Mouse (Mus musculus) right cerebral cortex, postnatal 36 days (tissue): ENCODE data around the gene Arf6.

ENCODE experiments used
- DNase-seq, 2 experiments: peaks; one replicate each; pipeline ENCODE4 v3.0.0; 2022; ENCODE audit warnings: low spot score in 2 of 2, mixed read lengths in 1 of 2

Arf6 gene

DNA sequence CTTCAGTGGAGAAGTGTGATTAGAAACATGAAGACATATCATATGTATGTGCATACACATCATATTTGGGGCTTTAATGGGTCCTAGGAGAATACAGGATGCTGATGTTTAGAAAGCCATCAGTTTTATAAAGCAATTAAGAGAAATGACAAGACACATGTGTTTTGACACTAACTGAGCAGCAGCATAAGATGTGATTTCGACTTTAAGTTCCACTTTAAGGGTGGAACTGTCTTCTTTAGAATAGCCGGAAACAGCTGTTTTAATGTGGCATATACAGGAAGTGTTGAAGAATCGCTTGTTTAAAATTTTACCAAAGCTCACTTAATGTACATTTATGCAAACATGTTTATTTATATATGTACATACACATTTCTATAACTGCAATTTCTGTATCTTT, 41.4 kb downstream of the Arf6 start:
- DNase-seq, result no peak

DNA sequence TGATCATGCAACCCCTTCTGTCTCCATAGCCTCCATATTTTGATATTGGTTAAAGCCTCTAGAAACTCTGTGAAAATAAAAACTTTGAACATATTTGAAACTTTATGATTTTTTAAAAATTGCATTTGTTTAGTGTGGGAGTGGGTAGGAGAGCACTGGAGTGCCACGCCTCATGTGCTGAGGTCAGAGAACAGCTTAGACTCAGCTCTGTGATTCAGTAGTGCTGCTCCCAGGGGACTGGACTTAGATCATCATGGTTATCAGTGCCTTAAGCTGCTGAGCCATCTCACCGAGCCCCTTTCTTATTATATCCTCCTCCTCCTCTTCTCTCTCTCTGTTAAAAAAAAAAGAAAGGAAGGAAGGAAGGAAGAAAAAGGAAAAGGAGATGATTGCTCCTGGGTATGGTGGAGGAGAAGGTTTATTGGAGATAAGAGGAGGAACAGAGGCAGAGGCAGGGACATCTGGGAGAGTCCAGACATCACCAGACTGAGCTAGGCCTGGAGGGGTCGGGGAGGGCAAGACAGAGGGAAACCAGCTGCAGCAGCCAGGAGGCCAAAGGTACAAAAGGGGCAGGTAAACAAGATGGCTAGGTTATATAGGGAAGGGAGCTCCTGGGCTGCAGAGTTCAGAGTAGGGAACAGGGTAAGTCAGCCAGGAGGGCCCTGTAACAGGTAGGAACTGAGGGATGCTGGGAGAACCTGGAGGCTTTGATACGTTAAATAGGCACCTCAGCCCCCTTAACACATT, 43.0 kb downstream of the Arf6 start:
- DNase-seq, result no peak

DNA sequence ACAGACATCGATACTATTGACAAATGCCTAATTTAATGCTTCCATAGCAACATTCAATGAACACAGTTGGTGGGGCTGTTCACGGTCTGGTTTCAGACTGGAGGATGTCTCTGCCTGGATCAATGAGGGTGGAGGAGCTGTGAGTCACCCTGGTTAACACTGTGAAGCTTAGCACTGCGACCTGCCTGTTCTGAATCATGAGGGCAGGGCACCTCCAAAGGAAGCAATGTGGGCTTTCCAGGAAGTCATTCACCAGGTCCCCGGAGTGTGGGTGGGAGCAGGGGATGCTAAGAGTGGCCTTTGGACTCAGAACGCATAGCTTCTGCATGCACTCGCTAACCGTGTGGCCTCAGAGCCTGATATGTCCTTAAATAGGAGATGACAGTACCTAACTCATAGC, 44.8 kb downstream of the Arf6 start:
- no peak for DNase-seq

DNA sequence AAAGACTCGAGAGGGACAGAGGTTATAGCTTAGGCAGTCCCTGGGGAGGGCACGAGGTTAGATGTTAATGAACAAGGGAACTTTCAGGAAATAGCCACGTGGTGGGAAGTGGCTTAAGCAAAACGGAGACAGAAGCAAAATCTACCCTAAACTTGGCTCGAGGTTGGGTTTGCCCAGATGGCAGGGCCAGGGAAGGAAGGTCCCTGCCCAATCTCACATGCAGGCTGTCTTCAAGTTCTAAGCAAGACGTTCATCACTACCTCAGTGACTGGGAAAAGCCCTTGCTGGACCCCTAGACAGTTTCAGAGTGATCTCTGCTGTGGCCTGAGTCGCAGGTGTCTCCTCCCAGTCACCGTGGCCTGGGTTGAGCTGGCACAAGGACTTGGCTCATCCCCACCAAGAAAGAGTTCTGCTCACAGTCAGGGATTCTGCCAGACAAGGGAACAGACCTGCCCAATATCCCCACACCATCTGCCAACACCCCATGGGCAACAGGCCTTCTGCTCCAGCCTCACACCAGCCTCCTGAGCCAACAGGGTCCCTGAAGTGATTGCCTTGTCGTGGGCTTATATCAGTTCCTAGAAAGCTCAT, 45.8 kb downstream of the Arf6 start:
- no peak for DNase-seq

DNA sequence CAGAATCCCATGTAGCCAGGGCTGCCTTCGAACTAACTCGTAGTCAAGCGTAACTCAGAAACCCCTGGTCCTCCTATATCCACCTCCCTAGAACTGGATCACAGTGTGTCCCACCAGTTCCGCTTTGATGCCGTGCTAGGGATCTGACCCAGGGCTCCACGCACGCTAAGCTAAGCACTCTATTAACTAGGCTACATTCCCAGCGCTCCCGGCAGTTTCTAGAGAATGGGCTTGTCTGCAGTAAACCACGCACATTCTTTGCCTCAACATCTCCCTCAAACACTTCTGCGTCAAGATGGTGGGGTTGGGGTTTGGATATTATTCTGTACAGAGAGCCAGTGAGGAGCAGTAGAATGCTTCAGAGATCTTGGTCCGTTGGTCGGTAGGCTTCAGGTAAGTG, 46.7 kb downstream of the Arf6 start:
- no peak for DNase-seq

DNA sequence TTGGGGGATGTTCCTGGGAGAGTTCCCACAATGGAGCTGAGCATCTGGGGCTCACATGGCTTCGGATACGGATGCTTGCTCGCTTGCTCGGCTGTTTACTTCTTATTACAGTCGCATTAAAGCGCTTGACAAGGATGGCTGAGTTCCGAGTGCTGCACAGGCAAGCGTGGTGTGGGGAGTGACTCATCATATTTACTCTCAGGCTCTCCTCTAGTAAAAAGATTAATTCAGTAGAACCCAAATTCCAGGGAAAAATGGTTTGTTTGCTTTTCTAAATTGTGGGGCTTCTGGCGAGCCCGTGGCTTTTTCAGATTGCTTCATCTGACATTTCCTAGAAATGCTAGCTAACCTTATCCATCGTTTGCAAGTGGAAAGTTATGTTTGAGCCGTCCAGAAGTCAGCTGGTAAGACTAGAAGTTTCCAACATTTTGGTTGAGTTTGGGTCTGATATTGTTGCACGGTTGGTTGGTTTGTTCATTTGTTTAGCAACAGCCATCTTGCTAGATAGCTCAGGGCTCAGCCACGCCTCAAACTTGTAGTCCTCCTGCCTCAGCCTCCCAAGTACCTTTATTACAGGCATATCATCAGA, 47.2 kb downstream of the Arf6 start:
- peak in 1 of 2 experiments; percentile 10 for DNase-seq

DNA sequence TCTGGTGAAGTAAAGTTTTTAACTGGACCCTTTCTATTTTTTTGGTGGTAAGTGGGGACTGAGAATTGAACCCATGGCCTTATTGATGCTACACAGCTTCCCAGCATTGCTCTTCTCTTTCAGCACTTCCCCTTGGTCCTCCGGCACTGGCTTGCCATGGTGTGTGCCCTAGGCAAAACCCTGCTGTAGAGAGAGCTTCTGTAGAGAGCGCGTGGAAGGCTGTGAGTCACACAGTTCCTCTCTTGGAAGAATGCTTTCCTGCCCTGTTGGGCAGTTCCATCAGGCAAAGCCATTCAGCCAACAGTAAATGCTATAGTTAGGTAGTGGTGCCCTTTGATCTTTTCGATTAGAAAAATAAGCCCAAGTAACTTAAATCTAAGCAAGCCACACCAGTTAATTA, 47.7 kb downstream of the Arf6 start:
- DNase-seq, result no peak

DNA sequence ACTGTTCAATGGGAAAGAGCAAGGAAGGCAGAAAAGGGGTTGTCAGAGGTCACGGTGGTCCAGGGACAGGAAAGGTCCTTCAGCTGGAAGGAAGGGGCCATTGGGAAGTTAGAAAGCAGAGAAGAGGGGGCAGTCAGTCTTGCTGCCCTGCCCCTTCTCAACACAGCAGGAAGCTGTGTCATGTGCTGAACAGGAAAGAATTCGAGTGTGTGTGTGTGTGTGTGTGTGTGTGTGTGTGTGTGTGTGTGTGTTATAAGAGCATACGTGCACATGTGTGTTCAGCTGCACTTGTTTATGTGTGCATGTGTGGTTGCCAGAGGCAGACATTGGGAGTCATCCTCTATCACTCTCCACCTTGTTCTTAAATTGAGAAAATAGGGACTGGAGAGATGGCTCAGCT, 48.8 kb downstream of the Arf6 start:
- no peak for DNase-seq

DNA sequence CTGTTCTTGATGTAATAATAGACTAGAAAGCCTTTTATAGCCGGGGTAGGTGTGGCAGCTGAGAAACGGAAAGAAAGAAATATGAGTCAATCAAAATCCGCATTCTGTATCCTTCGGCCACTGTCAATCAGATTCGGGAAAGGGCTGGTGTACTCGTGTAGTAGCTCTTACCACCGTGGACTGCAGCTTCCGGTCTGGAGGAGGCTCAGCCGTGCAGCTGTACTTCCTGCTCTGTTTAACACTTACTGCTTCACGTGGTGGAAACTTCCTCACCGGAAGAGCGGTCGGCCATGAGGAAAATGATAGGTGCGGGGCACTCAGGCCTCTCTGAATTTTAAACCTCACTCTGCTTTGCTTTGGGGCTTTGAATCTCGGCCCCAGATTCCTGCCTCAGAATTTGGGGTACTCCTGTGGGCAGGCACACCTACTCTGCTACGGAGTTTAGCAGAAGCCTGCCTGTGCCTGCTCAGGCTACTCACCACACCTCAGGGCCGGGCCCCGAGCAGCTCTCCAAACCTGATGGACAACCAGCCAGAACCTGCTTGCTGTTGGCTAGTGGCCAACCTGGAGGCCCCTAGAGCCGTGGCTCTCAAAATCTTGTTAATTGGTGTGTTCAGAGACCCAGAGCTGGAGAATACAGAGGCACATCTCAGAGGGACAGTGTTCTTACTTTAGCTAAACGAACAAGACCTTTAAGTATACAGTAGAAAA, 51.0 kb downstream of the Arf6 start:
- no peak for DNase-seq
